Mouse (Mus musculus): ENCODE results near the gene Kcnq1.

Gene Kcnq1

GRCm38 (mm10) chr7:143138789-143139188 is 32.6 kb downstream of the Kcnq1 start:
- peak; percentile 30 for DNase-seq

- no peak for DNase-seq
Measured at GRCm38 (mm10) chr7:143139932-143140331, 33.8 kb downstream of the Kcnq1 start.

- no peak for DNase-seq
Measured at GRCm38 (mm10) chr7:143142680-143143079, 36.5 kb downstream of the Kcnq1 start.

- DNase-seq, result no peak
Measured at GRCm38 (mm10) chr7:143147015-143147414, 40.9 kb downstream of the Kcnq1 start.

- DNase-seq, result peak; percentile 27
Measured at GRCm38 (mm10) chr7:143151171-143151570, 45.0 kb downstream of the Kcnq1 start.

GRCm38 (mm10) chr7:143152350-143152749 is 46.2 kb downstream of the Kcnq1 start:
- no peak for DNase-seq

- DNase-seq, result peak; percentile 87
Measured at GRCm38 (mm10) chr7:143153915-143154373, 47.8 kb downstream of the Kcnq1 start.

- DNase-seq, result peak; percentile 10
Measured at GRCm38 (mm10) chr7:143154458-143154871, 48.3 kb downstream of the Kcnq1 start.

- no peak for DNase-seq
Measured at GRCm38 (mm10) chr7:143155257-143155656, 49.1 kb downstream of the Kcnq1 start.

GRCm38 (mm10) chr7:143158690-143159425 is 52.7 kb downstream of the Kcnq1 start:
- no peak for DNase-seq

GRCm38 (mm10) chr7:143159446-143159845 is 53.3 kb downstream of the Kcnq1 start:
- no peak for DNase-seq

- no peak for DNase-seq
Measured at GRCm38 (mm10) chr7:143160057-143160456, 53.9 kb downstream of the Kcnq1 start.

GRCm38 (mm10) chr7:143162051-143162450 is 55.9 kb downstream of the Kcnq1 start:
- no peak for DNase-seq

GRCm38 (mm10) chr7:143164074-143164473 is 57.9 kb downstream of the Kcnq1 start:
- DNase-seq, result no peak

- no peak for DNase-seq
Measured at GRCm38 (mm10) chr7:143165687-143166265, 59.6 kb downstream of the Kcnq1 start.

GRCm38 (mm10) chr7:143167275-143167674 is 61.1 kb downstream of the Kcnq1 start:
- no peak for DNase-seq

GRCm38 (mm10) chr7:143169371-143169770 is 63.2 kb downstream of the Kcnq1 start:
- no peak for DNase-seq

GRCm38 (mm10) chr7:143172914-143173547 is 66.9 kb downstream of the Kcnq1 start:
- DNase-seq, result no peak

- no peak for DNase-seq
Measured at GRCm38 (mm10) chr7:143174633-143175032, 68.5 kb downstream of the Kcnq1 start.

- DNase-seq, result no peak
Measured at GRCm38 (mm10) chr7:143178831-143179230, 72.7 kb downstream of the Kcnq1 start.

GRCm38 (mm10) chr7:143180761-143181160 is 74.6 kb downstream of the Kcnq1 start:
- DNase-seq, result peak; percentile 18

GRCm38 (mm10) chr7:143181311-143181710 is 75.1 kb downstream of the Kcnq1 start:
- DNase-seq, result no peak

- no peak for DNase-seq
Measured at GRCm38 (mm10) chr7:143185506-143185905, 79.3 kb downstream of the Kcnq1 start.

- DNase-seq, result no peak
Measured at GRCm38 (mm10) chr7:143186378-143186777, 80.2 kb downstream of the Kcnq1 start.
